Mouse (Mus musculus) sigmoid colon, adult 10 weeks (tissue): ENCODE results near the gene Cmtr2. TPM values are rescaled to one million over a fixed set of nuclear protein-coding genes. Genes with fewer than 3 reads are reported as not detected.

Source experiments
- polyA plus RNA-seq: library from polyadenylated mRNA; stranded (reverse); fragments of 350-450 nt; fragmentation: Illumina TruSeq; extraction: RNeasy Lipid Tissue Mini Kit (QIAGEN cat#74804); gene quantifications from one replicate; pipeline ENCODE4 v1.2.3, GENCODE M21; 2014; ENCODE audit warnings: low read depth, low replicate concordance

Gene Cmtr2
- polyA plus RNA-seq: 7.3 TPM

DNA sequence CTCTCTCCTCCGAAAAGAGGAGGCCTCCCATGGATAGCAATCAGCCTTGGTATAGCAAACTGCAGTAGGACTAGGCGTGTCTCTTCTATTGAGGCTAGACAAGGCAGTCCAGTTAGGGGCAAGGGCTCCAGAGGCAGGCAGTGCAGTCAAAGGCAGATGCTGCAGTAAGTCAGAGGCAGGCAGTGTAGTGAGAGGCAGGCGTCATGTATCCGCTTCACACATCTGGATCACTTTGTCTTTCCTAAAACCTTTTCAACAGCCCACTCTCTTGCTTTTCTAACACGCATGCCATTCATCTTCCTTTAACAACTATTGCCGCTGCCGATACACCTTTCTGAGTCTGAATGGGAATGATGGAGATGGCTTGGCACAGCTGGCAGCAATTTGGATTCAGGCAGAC, at the start of gene Cmtr2:
Gene Cmtr2 (plus strand): TSS at position 301 of the 400 bp plus-strand sequence.

DNA sequence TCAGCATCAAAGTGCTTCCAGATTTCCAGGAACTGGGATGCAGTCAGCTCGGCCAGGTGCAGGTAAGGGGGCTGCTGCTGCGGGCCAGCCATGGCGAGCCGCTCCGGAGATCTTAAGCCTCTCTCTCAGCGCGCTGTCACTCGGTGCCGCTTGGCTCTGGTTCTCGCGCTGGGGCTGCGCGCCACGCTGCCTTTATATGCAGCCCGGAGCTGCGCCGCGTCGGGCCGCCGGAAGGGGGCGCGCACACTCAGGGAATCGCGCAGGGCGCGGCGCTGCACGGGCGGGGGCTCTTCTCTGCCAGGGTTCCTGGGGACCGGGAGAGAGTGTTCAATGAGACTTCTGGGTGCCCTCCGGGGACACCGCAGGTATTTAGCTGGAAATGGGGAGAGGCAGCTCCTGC, 47.4 kb upstream of the Cmtr2 start, which contains the start of gene Calb2:
Gene Calb2 (minus strand): TSS at position 165 of the 400 bp plus-strand sequence.

DNA sequence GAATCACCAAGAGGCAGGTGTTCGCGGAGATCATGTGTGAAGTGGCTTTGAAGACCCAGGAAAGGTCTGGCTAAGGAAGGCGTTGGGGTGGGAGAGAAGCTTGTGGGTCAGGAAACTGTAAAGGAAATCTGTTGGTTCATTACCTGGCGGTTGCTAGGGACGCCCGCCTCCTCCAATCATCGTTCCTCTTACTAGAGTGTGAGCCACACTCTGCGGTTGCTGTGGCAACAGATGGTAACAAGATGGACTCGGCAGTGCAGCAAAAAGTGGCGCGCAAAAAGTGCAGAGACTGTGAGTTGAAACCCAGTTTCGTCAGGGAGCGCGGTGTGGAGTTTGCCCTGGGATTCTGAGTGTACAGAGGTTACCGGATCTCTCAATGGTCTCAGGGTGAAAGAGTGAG, 51.3 kb downstream of the Cmtr2 start, which contains the start of gene Hydin:
Gene Hydin (plus strand): TSS at position 237 of the 400 bp plus-strand sequence.

Other genes starting within 250 kb of the Cmtr2 start
- gene Tat, start 225.2 kb upstream of the Cmtr2 start, polyA plus RNA-seq: 15.9 TPM
- 38.7 TPM for gene Chst4, start 175.9 kb upstream of the Cmtr2 start, polyA plus RNA-seq
- gene Zfp612, start 135.9 kb upstream of the Cmtr2 start, polyA plus RNA-seq: 24.8 TPM
- gene Gm21964, start 114.5 kb upstream of the Cmtr2 start, polyA plus RNA-seq: not detected
- gene Gm17720, start 112.9 kb upstream of the Cmtr2 start, polyA plus RNA-seq: not detected
- 15.6 TPM for gene Calb2, start 47.5 kb upstream of the Cmtr2 start, polyA plus RNA-seq
- not detected for gene Hydin, start 51.3 kb downstream of the Cmtr2 start, polyA plus RNA-seq